Mouse (Mus musculus): ENCODE results near the gene Dhrs11. TPM values are rescaled to one million over a fixed set of nuclear protein-coding genes. Genes with fewer than 3 reads are reported as not detected.
"Not testable (repeated sequence)": the region's sequence is repeated elsewhere in the genome, so short reads cannot be mapped to it uniquely, and the experiment has no call there.

Dhrs11 gene
- polyA plus RNA-seq, 1 experiment, result 21.3 TPM

- no peak for DNase-seq
- H3K4me3 ChIP-seq (replicated peaks; ENCODE audit: extremely low read depth, low read depth, low read length), result no peak overlapping the region
- 76% methylated on average over 2 of the region's 2 CpGs for WGBS
- TF ChIP-seq CTCF (IDR thresholded peaks at IDR 0.05; ENCODE audit: insufficient read depth, low read length), result no peak
- H3K4me1 ChIP-seq (ENCODE audit: control insufficient read depth, insufficient read depth, low read length), result peaks cover 8% of the 10 kb centered on the region
Observed at GRCm38 (mm10) chr11:84867586-84867985, 38.8 kb upstream of the Dhrs11 start.

DNA sequence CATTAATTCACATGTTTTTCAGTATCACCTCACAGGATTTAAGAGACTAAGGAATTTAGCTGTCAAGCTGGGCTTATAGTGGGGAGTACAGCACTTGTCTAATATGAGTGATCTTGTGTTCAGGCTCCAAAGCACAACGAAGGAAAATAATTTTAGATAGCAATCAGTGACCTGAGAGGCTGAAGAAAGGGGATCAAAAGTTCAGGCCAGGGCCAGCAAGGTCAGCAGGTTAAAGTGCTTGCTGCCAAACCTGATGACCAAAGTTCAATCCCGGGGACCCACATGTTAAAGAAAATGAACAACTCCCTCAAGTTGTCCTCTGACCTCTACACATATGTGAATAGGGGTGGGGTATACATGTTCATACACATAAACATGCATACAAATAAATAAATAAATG lies 36.5 kb upstream of the Dhrs11 start:
- Histone ChIP-seq H3K4me3 (replicated peaks; ENCODE audit: extremely low read depth, low read depth, low read length) (no peak overlapping the region), H3K4me1 (ENCODE audit: control insufficient read depth, insufficient read depth, low read length) (peaks cover 8% of the 10 kb centered on the region)
- WGBS, result 39% methylated on average over 2 of the region's 2 CpGs
- TF ChIP-seq POLR2A (IDR thresholded peaks at IDR 0.05; ENCODE audit: borderline replicate concordance, extremely low read depth, low read depth, low read length) (no peak), CTCF (IDR thresholded peaks at IDR 0.05; ENCODE audit: insufficient read depth, low read length) (no peak)
- no peak for DNase-seq

DNA sequence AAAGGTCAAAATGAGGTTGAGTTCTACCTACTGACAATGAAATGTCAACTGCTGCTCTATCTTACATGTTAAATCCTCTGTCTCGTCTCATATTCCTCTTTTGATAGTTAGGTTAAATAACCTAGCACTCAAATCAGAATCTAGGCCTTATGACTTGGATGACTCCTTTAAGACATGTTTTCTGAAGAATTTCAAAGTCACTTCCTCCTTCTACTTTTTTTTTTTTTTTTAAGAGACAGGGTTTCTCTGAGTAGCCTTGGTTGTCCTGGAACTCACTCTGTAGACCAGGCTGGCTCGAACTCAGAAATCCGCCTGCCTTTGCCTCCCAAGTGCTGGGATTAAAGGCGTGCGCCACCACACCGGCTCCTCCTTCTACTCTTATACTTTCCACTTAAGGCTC lies 26.5 kb upstream of the Dhrs11 start:
- no peaks in the 10 kb centered on the region for H3K4me1 ChIP-seq (ENCODE audit: control insufficient read depth, insufficient read depth, low read length)
- no peak overlapping the region for H3K4me3 ChIP-seq (replicated peaks; ENCODE audit: extremely low read depth, low read depth, low read length)
- WGBS, result 93% methylated on average over 6 of the region's 6 CpGs
- TF ChIP-seq CTCF (IDR thresholded peaks at IDR 0.05; ENCODE audit: insufficient read depth, low read length), result no peak
- TF ChIP-seq POLR2A (IDR thresholded peaks at IDR 0.05; ENCODE audit: borderline replicate concordance, extremely low read depth, low read depth, low read length), result no peak
- no peak for DNase-seq

DNA sequence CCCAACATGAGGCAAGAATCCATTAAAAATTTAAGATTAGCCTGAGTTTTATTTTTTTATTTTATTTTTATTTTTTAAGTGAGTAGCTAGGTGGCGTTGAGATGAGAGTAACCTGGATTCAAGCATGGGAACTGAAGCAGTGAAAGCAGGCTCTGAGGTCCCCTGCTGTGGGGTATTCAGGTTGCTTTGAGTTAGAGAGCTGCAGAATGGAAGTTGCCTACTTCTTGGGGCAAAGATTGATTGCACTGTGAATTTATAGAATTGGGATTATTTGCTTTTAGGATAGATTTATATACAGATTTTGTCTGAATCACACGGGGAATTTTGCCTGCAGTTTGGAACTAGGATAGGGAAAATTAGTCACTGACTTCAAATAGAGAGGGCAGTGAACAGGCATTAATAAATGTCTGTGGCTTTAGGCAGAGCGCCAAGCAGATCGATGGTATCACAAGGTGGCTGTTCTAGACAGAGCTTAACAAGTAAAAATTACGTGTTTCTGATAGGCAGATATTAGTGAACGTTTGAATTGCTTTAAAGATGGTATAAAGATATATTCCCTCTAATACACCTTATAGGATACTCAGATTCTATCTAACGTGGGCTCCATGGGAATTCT lies 18.8 kb upstream of the Dhrs11 start:
- no peak for TF ChIP-seq POLR2A (IDR thresholded peaks at IDR 0.05; ENCODE audit: borderline replicate concordance, extremely low read depth, low read depth, low read length)
- TF ChIP-seq CTCF (IDR thresholded peaks at IDR 0.05; ENCODE audit: insufficient read depth, low read length), result no peak
- Histone ChIP-seq H3K4me3 (replicated peaks; ENCODE audit: extremely low read depth, low read depth, low read length) (no peak overlapping the region), H3K4me1 (ENCODE audit: control insufficient read depth, insufficient read depth, low read length) (no peaks in the 10 kb centered on the region)
- no peak for DNase-seq
- 80% methylated on average over 7 of the region's 7 CpGs for WGBS

DNA sequence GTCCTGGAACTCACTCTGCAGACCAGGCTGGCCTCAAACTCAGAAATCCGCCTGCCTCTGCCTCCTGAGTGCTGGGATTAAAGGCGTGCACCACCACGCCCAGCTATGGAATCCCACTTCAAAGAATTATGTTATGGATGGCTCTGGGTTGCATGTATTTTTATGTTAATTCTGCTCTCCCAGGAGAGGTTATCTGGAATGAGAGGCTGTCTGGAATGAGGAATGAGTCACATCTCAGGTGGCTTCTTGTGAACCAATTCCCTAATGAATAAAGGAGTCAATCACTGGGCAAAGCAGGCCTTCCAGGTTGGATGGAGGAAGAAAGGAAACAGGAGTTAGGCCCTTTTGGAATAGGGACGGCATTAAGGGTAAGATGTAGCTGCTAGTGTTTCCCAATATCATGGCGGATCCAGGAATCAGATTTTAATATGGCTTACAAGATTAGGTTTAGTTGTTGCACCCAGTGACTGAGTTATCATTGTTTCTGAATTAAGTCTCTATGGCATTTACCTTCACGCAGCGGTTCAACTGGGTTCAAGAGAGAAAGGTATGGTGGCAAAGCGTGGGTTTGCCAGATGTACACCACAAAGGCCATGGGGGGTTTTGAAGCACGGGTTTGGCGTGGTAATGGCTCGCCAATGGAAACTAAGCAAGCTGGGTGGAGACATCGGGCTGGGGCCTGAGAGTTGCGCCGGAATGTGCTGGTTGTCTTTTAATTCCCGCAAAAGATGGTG lies 18.1 kb upstream of the Dhrs11 start:
- Histone ChIP-seq H3K4me3 (replicated peaks; ENCODE audit: extremely low read depth, low read depth, low read length) (no peak overlapping the region), H3K4me1 (ENCODE audit: control insufficient read depth, insufficient read depth, low read length) (no peaks in the 10 kb centered on the region)
- 95% methylated on average over 15 of the region's 15 CpGs for WGBS
- no peak for DNase-seq
- no peak for TF ChIP-seq POLR2A (IDR thresholded peaks at IDR 0.05; ENCODE audit: borderline replicate concordance, extremely low read depth, low read depth, low read length)
- TF ChIP-seq CTCF (IDR thresholded peaks at IDR 0.05; ENCODE audit: insufficient read depth, low read length), result no peak

DNA sequence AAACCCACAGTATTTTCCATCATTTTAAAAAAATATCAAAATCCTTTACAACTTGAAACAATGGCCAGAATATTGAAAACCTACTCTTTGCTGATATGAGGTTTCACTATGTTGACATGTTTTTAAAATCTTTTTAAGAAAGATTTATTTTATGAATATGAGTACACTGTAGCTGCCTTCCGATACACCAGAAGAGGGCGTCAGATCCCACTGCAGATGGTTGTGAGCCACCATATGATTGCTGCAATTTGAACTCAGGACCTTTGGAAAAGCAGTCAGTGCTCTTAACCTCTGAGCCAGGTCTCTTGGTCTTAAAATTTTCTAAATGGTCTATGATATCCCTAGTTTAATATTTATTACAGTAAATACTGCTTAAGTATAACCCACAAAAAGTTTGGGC lies 10.5 kb upstream of the Dhrs11 start:
- TF ChIP-seq CTCF (IDR thresholded peaks at IDR 0.05; ENCODE audit: insufficient read depth, low read length) (no peak), POLR2A (IDR thresholded peaks at IDR 0.05; ENCODE audit: borderline replicate concordance, extremely low read depth, low read depth, low read length) (no peak)
- WGBS, result 93% methylated on average over 2 of the region's 2 CpGs

GRCm38 (mm10) chr11:84829495-84829894 lies 701 bp upstream of the Dhrs11 start:
- not testable (repeated sequence) for DNase-seq; H3K4me1 ChIP-seq (ENCODE audit: control insufficient read depth, insufficient read depth, low read length)
- H3K4me3 ChIP-seq (replicated peaks; ENCODE audit: extremely low read depth, low read depth, low read length), result peak overlapping the region; percentile 89
- 66% methylated on average over 11 of the region's 11 CpGs for WGBS

More for the DNA sequence above, 10.5 kb upstream of the Dhrs11 start:
- no peaks in the 10 kb centered on the region for H3K4me1 ChIP-seq (ENCODE audit: control insufficient read depth, insufficient read depth, low read length)
- DNase-seq, result no peak
- H3K4me3 ChIP-seq (replicated peaks; ENCODE audit: extremely low read depth, low read depth, low read length), result no peak overlapping the region

DNA sequence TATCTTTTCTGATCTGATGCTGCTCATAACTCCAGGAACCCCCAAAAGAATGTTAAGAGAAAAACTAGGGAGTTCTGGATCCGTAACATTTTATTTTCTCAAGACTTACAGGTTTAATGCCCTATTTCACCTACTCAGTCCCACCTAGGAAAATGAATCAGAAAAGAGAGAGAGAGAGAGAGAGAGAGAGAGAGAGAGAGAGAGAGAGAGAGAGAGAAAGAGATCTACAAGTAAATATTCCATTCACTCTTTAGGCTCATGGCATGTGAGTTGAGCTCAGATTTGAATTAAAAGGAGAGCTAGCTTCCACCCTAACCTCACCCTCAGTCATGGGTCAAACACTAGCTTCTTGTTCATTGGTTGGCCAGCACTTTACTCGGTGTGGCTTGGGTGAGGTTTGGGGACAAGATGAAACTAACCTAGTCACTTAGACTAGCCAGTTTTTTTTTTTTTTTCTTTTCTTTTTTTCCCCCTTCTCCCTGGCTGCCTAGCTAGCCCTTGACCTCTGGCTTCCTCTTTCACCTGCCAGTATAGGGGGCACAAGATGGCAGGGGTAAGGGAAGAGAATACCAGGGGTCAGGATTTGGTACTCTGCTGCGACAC lies 792 bp downstream of the Dhrs11 start:
- Histone ChIP-seq H3K4me3 (replicated peaks; ENCODE audit: extremely low read depth, low read depth, low read length) (peak overlapping the region; percentile 89), H3K4me1 (ENCODE audit: control insufficient read depth, insufficient read depth, low read length) (peaks cover 4% of the 10 kb centered on the region; the same call in 1 of the 2 replicates)
- DNase-seq, result no peak
- TF ChIP-seq POLR2A (IDR thresholded peaks at IDR 0.05; ENCODE audit: borderline replicate concordance, extremely low read depth, low read depth, low read length) (no peak), CTCF (IDR thresholded peaks at IDR 0.05; ENCODE audit: insufficient read depth, low read length) (no peak)
- 47% methylated on average over 3 of the region's 3 CpGs for WGBS

DNA sequence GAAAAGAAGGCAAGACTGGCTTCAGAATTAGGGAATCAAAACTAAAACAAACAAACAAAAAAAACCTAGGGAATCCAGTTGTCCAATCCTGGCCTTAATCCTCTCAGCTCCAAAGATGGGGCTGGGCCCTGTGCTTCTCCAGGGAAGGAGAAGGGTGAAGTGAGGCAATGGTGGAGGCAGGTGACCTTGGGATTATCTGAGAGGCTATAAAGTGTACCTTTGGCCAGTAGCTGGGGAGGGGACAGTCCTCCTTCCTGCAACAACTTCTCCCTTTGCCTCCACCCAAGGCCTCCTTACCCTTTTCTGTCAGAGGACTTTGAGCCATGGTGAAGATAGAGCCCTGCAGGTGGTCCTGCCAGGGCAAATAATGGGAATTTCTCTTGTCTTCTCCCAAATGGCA lies 1.3 kb downstream of the Dhrs11 start:
- H3K4me3 ChIP-seq (replicated peaks; ENCODE audit: extremely low read depth, low read depth, low read length), result no peak overlapping the region
- peaks cover 4% of the 10 kb centered on the region; the same call in 1 of the 2 replicates for H3K4me1 ChIP-seq (ENCODE audit: control insufficient read depth, insufficient read depth, low read length)
- TF ChIP-seq CTCF (IDR thresholded peaks at IDR 0.05; ENCODE audit: insufficient read depth, low read length), result no peak
- no peak for TF ChIP-seq POLR2A (IDR thresholded peaks at IDR 0.05; ENCODE audit: borderline replicate concordance, extremely low read depth, low read depth, low read length)
- no peak for DNase-seq

- DNase-seq, result peak; percentile 28
- H3K4me3 ChIP-seq (replicated peaks; ENCODE audit: extremely low read depth, low read depth, low read length), result no peak overlapping the region
- WGBS, result 23% methylated on average over 3 of the region's 3 CpGs
- TF ChIP-seq CTCF (IDR thresholded peaks at IDR 0.05; ENCODE audit: insufficient read depth, low read length) (no peak), POLR2A (IDR thresholded peaks at IDR 0.05; ENCODE audit: borderline replicate concordance, extremely low read depth, low read depth, low read length) (no peak)
- peaks cover 4% of the 10 kb centered on the region; the same call in 1 of the 2 replicates for H3K4me1 ChIP-seq (ENCODE audit: control insufficient read depth, insufficient read depth, low read length)
Observed at GRCm38 (mm10) chr11:84826185-84826584, 2.6 kb downstream of the Dhrs11 start.

All from lung, adult 2 months (tissue).